Mouse (Mus musculus): ENCODE measurements around the gene Dph5.
A peak's percentile ranks its signal among the peaks of the same experiment; 100 is the strongest.
"Not testable (repeated sequence)": the region's sequence is repeated elsewhere in the genome, so short reads cannot be mapped to it uniquely, and the experiment has no call there.

Dph5 gene

GRCm38 (mm10) chr3:115887427-115888309, at the start of gene Dph5:
Dph5 (plus strand) TSS chr3:115887837.
- peak; percentile 80 for DNase-seq (ENCODE audit: extremely low spot score, low read depth, low spot score)

GRCm38 (mm10) chr3:115844566-115844965, 43.1 kb upstream of the Dph5 start:
- DNase-seq (ENCODE audit: extremely low spot score, low read depth, low spot score): no peak

- no peak for DNase-seq (ENCODE audit: extremely low spot score, low read depth, low spot score)
Observed at GRCm38 (mm10) chr3:115845032-115845618, 42.5 kb upstream of the Dph5 start.

- no peak for DNase-seq (ENCODE audit: extremely low spot score, low read depth, low spot score)
Observed at GRCm38 (mm10) chr3:115845724-115846123, 41.9 kb upstream of the Dph5 start.

- DNase-seq (ENCODE audit: extremely low spot score, low read depth, low spot score): no peak
Observed at GRCm38 (mm10) chr3:115846153-115846552, 41.5 kb upstream of the Dph5 start.

GRCm38 (mm10) chr3:115848686-115849480, 38.8 kb upstream of the Dph5 start:
- DNase-seq (ENCODE audit: extremely low spot score, low read depth, low spot score): no peak

- DNase-seq (ENCODE audit: extremely low spot score, low read depth, low spot score): no peak
Observed at GRCm38 (mm10) chr3:115850946-115851345, 36.7 kb upstream of the Dph5 start.

- no peak for DNase-seq (ENCODE audit: extremely low spot score, low read depth, low spot score)
Observed at GRCm38 (mm10) chr3:115854672-115855191, 32.9 kb upstream of the Dph5 start.

- no peak for DNase-seq (ENCODE audit: extremely low spot score, low read depth, low spot score)
Observed at GRCm38 (mm10) chr3:115855576-115855975, 32.1 kb upstream of the Dph5 start.

GRCm38 (mm10) chr3:115856484-115857022, 31.1 kb upstream of the Dph5 start:
- no peak for DNase-seq (ENCODE audit: extremely low spot score, low read depth, low spot score)

- DNase-seq (ENCODE audit: extremely low spot score, low read depth, low spot score): no peak
Observed at GRCm38 (mm10) chr3:115857436-115857835, 30.2 kb upstream of the Dph5 start.

- no peak for DNase-seq (ENCODE audit: extremely low spot score, low read depth, low spot score)
Observed at GRCm38 (mm10) chr3:115858822-115859221, 28.8 kb upstream of the Dph5 start.

- not testable (repeated sequence) for DNase-seq (ENCODE audit: extremely low spot score, low read depth, low spot score)
Observed at GRCm38 (mm10) chr3:115860780-115861179, 26.9 kb upstream of the Dph5 start.

GRCm38 (mm10) chr3:115863487-115863886, 24.1 kb upstream of the Dph5 start:
- no peak for DNase-seq (ENCODE audit: extremely low spot score, low read depth, low spot score)

GRCm38 (mm10) chr3:115867150-115867549, 20.5 kb upstream of the Dph5 start:
- no peak for DNase-seq (ENCODE audit: extremely low spot score, low read depth, low spot score)

- DNase-seq (ENCODE audit: extremely low spot score, low read depth, low spot score): no peak
Observed at GRCm38 (mm10) chr3:115867901-115868300, 19.7 kb upstream of the Dph5 start.

- DNase-seq (ENCODE audit: extremely low spot score, low read depth, low spot score): no peak
Observed at GRCm38 (mm10) chr3:115869360-115869759, 18.3 kb upstream of the Dph5 start.

GRCm38 (mm10) chr3:115875551-115875950, 12.1 kb upstream of the Dph5 start:
- DNase-seq (ENCODE audit: extremely low spot score, low read depth, low spot score): no peak

GRCm38 (mm10) chr3:115877133-115877532, 10.5 kb upstream of the Dph5 start:
- no peak for DNase-seq (ENCODE audit: extremely low spot score, low read depth, low spot score)

- no peak for DNase-seq (ENCODE audit: extremely low spot score, low read depth, low spot score)
Observed at GRCm38 (mm10) chr3:115884086-115884485, 3.6 kb upstream of the Dph5 start.
